Mouse (Mus musculus): ENCODE measurements around the gene Gimap1.

- TF ChIP-seq EP300 (IDR thresholded peaks at IDR 0.05; ENCODE audit: low read depth) (no peak), CTCF (IDR thresholded peaks at IDR 0.05; ENCODE audit: low read depth) (no peak)
These were observed at the start of gene Gimap1 for GRCm38 (mm10) chr6:48738961-48739779.

Data from liver, embryonic 14.5 days (tissue).